Mouse (Mus musculus): ENCODE measurements around the gene Lin7a. TPM values are rescaled to one million over a fixed set of nuclear protein-coding genes. Genes with fewer than 3 reads are reported as not detected.

Lin7a gene
- polyA plus RNA-seq (2012; rRNA removed): 9.3 and 9.6 TPM in 2 replicates

DNA sequence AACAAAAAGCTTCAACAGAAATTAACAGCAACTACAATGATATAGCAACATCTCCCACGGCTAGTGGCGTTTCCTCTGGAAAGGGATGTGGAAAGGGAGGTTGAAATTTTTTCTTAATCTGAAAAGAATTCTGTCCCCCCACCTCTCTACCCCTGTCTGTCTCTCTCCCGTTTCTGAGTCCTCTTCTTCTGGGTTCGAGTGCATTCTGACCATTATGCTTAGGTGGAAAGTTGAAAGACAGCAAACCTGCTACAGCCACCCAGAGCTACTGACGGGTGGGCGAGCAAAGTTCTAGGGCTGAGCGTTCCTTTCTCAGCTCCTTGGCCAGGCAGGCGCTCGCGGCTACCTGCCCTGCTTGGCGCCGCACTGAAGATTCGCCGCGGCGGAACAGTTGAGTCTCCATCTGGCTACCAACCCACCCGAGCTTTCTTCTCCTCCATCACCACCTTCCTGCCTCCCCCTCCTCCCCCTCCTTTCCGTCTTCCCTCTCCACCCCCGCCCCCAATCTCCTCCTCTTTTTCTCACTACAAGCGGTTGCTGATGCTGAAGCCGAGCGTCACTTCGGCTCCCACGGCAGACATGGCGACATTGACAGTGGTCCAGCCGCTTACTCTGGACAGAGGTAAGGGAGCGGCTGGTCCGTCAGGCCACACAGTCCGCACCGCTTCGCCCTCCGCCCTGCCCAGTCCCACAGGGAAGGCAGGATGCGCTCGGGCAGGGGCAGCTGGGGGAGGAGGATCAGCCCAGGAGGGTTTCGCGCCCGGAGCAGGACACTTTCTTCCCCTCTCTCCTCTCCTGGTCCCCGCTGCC, at the start of gene Lin7a:
TSS of gene Lin7a (plus strand) at position 366 of the 810 bp plus-strand sequence.

Other genes starting within 250 kb of the Lin7a start
- 1.00 and 1.3 TPM in 2 replicates for gene Acss3, start 148.0 kb upstream of the Lin7a start, polyA plus RNA-seq (2012; rRNA removed)
- 0.25 TPM in 1 of 2 replicates, not detected in the other for gene Myf5, start 214.4 kb downstream of the Lin7a start, polyA plus RNA-seq (2012; rRNA removed)
- 1.4 TPM in 1 of 2 replicates, not detected in the other for gene Myf6, start 223.1 kb downstream of the Lin7a start, polyA plus RNA-seq (2012; rRNA removed)